Mouse (Mus musculus): ENCODE data around the gene 9530077C05Rik. TPM values are rescaled to one million over a fixed set of nuclear protein-coding genes. Genes with fewer than 3 reads are reported as not detected.

The 9530077C05Rik gene
- polyA plus RNA-seq, 1 experiment from 2014 or later, result 3.1 TPM

GRCm38 (mm10) chr9:22466212-22466611 lies 54.9 kb downstream of the 9530077C05Rik start:
- ATAC-seq (ENCODE audit: insufficient number of reproducible peaks, insufficient read depth, low FRiP score, low TSS enrichment, low read depth), result no peak

GRCm38 (mm10) chr9:22467371-22468169 lies 56.3 kb downstream of the 9530077C05Rik start:
- Histone ChIP-seq H3K36me3 (peaks cover 15% of the 10 kb centered on the region), H3K4me2 (peak overlapping the region; percentile 74), H3K9ac (peak overlapping the region; percentile 93), H3K9me3 (no peaks in the 10 kb centered on the region), H3K27me3 (no peaks in the 10 kb centered on the region), H3K4me1 (peaks cover 3% of the 10 kb centered on the region; the same call in 1 of the 2 replicates), H3K4me3 (peak overlapping the region; percentile 73), H3K27ac (peak overlapping the region; percentile 87)
- peak; percentile 35; the same call in 1 of the 2 replicates for ATAC-seq (ENCODE audit: insufficient number of reproducible peaks, insufficient read depth, low FRiP score, low TSS enrichment, low read depth)
- under 1% methylated on average over 73 of the region's 73 CpGs for WGBS

More at GRCm38 (mm10) chr9:22466212-22466611, 54.9 kb downstream of the 9530077C05Rik start:
- H3K27me3 ChIP-seq, result no peaks in the 10 kb centered on the region
- H3K4me1 ChIP-seq, result peaks cover 3% of the 10 kb centered on the region; the same call in 1 of the 2 replicates
- no peak overlapping the region for H3K9ac ChIP-seq
- no peak overlapping the region for H3K27ac ChIP-seq
- H3K36me3 ChIP-seq, result peaks cover 19% of the 10 kb centered on the region
- 94% methylated on average over 5 of the region's 5 CpGs for WGBS
- no peak overlapping the region for H3K4me2 ChIP-seq
- no peak overlapping the region for H3K4me3 ChIP-seq
- H3K9me3 ChIP-seq, result no peaks in the 10 kb centered on the region

DNA sequence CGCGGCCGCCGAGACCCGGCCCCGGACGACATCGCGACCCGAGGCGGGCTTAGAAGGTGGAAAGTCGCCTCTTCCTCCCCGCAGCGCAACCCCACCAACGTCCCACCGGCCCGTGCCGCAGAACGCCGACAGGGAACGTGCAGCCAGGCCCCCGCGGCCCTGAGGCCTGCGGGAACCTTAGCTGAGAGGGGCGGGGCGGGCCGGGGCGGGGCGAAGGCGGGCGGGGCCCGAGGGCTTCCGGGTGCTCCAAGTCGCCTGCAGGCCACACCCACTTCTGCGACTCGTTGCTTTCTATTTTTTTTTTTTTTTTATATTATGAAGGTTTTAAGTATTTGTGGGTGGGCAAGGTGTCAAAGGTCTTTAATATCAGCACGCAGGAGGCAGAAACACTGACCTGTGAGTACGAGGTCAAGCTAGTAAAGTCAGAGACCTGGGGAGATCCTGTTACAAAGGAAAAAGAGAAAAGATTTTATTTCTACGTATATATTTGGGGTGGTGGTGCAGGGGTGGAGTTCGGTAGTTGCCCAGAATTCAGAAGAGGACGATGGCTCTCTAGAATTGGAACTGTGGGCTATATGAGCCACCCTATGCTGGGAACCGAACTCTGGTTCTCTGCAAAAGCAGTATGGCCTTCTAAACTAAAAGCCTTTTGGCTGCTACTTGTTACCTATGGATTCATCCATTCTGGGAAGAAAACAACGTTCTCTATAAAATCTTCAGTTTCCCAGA lies 57.0 kb downstream of the 9530077C05Rik start:
- 4% methylated on average over 37 of the region's 43 CpGs for WGBS
- Histone ChIP-seq H3K27me3 (no peaks in the 10 kb centered on the region), H3K36me3 (peaks cover 9% of the 10 kb centered on the region), H3K4me3 (peak overlapping the region; percentile 73), H3K27ac (peak overlapping the region; percentile 87), H3K9ac (peak overlapping the region; percentile 93), H3K4me2 (peak overlapping the region; percentile 74), H3K4me1 (peaks cover 3% of the 10 kb centered on the region; the same call in 1 of the 2 replicates), H3K9me3 (no peaks in the 10 kb centered on the region)
- peak; percentile 85 for ATAC-seq (ENCODE audit: insufficient number of reproducible peaks, insufficient read depth, low FRiP score, low TSS enrichment, low read depth)

- no peaks in the 10 kb centered on the region for H3K9me3 ChIP-seq
- 77% methylated on average over 8 of the region's 8 CpGs for WGBS
- H3K27ac ChIP-seq, result no peak overlapping the region
- peak overlapping the region; percentile 74; the same call in 1 of the 2 replicates for H3K4me2 ChIP-seq
- H3K4me3 ChIP-seq, result no peak overlapping the region; the same call in 1 of the 2 replicates
- ATAC-seq (ENCODE audit: insufficient number of reproducible peaks, insufficient read depth, low FRiP score, low TSS enrichment, low read depth), result no peak
- no peaks in the 10 kb centered on the region for H3K27me3 ChIP-seq
- no peak overlapping the region for H3K9ac ChIP-seq
- peaks cover 6% of the 10 kb centered on the region for H3K36me3 ChIP-seq
- H3K4me1 ChIP-seq, result peaks cover 3% of the 10 kb centered on the region; the same call in 1 of the 2 replicates
These were observed 57.6 kb downstream of the 9530077C05Rik start for GRCm38 (mm10) chr9:22468899-22469259.

GRCm38 (mm10) chr9:22469643-22470042 lies 58.3 kb downstream of the 9530077C05Rik start, which contains the start of gene Rp9:
TSS of gene Rp9 (minus strand) at chr9:22469743.
- H3K4me1 ChIP-seq, result peaks cover 3% of the 10 kb centered on the region; the same call in 1 of the 2 replicates
- H3K9me3 ChIP-seq, result no peaks in the 10 kb centered on the region
- peak within 1 kb of the TSS; percentile 74 for H3K4me2 ChIP-seq
- 0 out of 2 replicates have a peak within 1 kb of the TSS, but pooled peaks have one; percentile 93 for H3K9ac ChIP-seq
- H3K36me3 ChIP-seq, result peaks cover 6% of the 10 kb centered on the region
- ATAC-seq (ENCODE audit: insufficient number of reproducible peaks, insufficient read depth, low FRiP score, low TSS enrichment, low read depth), result no peak
- 88% methylated on average over 3 of the region's 3 CpGs for WGBS
- peak within 1 kb of the TSS; percentile 73 for H3K4me3 ChIP-seq
- H3K27me3 ChIP-seq, result no peaks in the 10 kb centered on the region
- H3K27ac ChIP-seq, result peak within 1 kb of the TSS; percentile 51; the same call in 1 of the 2 replicates

- Histone ChIP-seq H3K9ac (peak within 1 kb of the TSS; percentile 75), H3K4me1 (peaks cover 3% of the 10 kb centered on the region; the same call in 1 of the 2 replicates), H3K4me3 (peak within 1 kb of the TSS; percentile 64), H3K36me3 (no peaks in the 10 kb centered on the region), H3K27ac (peak within 1 kb of the TSS; percentile 72), H3K4me2 (peak within 1 kb of the TSS; percentile 73), H3K9me3 (no peaks in the 10 kb centered on the region), H3K27me3 (no peaks in the 10 kb centered on the region)
- ATAC-seq (ENCODE audit: insufficient number of reproducible peaks, insufficient read depth, low FRiP score, low TSS enrichment, low read depth), result peak; percentile 99
- under 1% methylated on average over 25 of the region's 25 CpGs for WGBS
These were observed 64.1 kb downstream of the 9530077C05Rik start, which contains the start of gene Bbs9 for GRCm38 (mm10) chr9:22475424-22475868. TSS of gene Bbs9 (plus strand) at chr9:22475715.

GRCm38 (mm10) chr9:22476265-22476664 lies 65.0 kb downstream of the 9530077C05Rik start:
- Histone ChIP-seq H3K27ac (no peak overlapping the region; the same call in 1 of the 2 replicates), H3K4me3 (peak overlapping the region; percentile 64), H3K9me3 (no peaks in the 10 kb centered on the region), H3K9ac (peak overlapping the region; percentile 75), H3K36me3 (no peaks in the 10 kb centered on the region), H3K4me1 (peaks cover 3% of the 10 kb centered on the region; the same call in 1 of the 2 replicates), H3K27me3 (no peaks in the 10 kb centered on the region), H3K4me2 (peak overlapping the region; percentile 73)
- ATAC-seq (ENCODE audit: insufficient number of reproducible peaks, insufficient read depth, low FRiP score, low TSS enrichment, low read depth), result no peak
- 4% methylated on average over 10 of the region's 10 CpGs for WGBS

DNA sequence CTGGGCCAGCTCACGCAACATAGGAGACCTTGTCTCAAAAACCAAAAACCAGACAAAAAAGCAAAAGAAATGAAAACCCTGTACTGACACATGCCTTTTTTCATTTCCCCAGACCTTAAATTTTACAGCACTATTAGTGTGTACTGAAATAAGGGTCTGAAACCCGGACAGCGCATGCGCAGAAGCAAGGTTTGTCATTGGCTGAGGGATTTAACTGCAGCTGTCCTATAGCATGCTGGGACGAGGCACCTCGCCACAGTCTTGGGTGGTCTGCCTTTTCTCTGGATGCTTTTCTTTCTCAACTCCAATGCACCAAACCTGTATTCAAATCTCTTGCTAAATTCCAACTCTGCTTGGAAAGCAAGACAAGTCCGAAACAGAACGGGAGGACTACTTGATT lies 67.6 kb downstream of the 9530077C05Rik start:
- no peak for ATAC-seq (ENCODE audit: insufficient number of reproducible peaks, insufficient read depth, low FRiP score, low TSS enrichment, low read depth)
- H3K36me3 ChIP-seq, result no peaks in the 10 kb centered on the region
- peaks cover 3% of the 10 kb centered on the region; the same call in 1 of the 2 replicates for H3K4me1 ChIP-seq
- no peak overlapping the region for H3K27ac ChIP-seq
- 91% methylated on average over 8 of the region's 8 CpGs for WGBS
- no peak overlapping the region for H3K4me3 ChIP-seq
- no peak overlapping the region for H3K9ac ChIP-seq
- H3K9me3 ChIP-seq, result no peaks in the 10 kb centered on the region
- H3K27me3 ChIP-seq, result no peaks in the 10 kb centered on the region
- H3K4me2 ChIP-seq, result no peak overlapping the region

DNA sequence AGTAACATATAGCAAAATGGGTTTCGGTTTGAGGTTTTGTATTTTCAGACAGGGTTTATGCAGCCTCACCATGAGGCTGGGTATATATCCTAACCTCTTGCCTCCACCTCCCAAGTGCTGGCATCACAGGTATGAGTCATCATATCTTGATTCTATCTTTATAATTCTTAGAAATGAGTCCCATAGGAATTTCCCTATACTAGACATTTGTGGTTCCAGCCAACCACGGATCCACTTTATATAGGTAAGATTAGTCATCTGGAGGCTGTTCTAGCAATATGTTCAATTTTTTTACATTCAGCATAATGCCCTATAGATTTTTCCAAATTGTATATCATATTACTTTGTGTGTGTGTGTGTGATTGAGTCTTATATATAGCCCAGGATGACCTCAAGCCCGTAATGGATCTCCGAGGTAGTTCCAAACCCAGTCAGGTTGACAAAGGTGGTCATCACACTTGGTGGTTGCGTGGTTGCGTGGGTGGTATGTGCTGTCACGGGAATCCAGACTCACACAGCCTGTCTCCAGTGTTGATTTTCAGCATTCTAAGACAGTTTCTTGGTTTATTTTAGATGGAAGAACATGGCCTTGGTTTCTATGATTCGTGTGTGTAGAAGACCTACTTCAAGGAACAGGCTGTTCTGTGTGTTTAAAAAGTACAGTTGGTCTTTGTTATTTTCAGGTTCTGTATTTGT lies 72.7 kb downstream of the 9530077C05Rik start:
- ATAC-seq (ENCODE audit: insufficient number of reproducible peaks, insufficient read depth, low FRiP score, low TSS enrichment, low read depth), result no peak
- 90% methylated on average over 8 of the region's 8 CpGs for WGBS

GRCm38 (mm10) chr9:22484562-22485308 lies 73.4 kb downstream of the 9530077C05Rik start:
- H3K36me3 ChIP-seq, result no peaks in the 10 kb centered on the region
- no peaks in the 10 kb centered on the region for H3K9me3 ChIP-seq
- no peak for ATAC-seq (ENCODE audit: insufficient number of reproducible peaks, insufficient read depth, low FRiP score, low TSS enrichment, low read depth)
- no peaks in the 10 kb centered on the region for H3K27me3 ChIP-seq
- 80% methylated on average over 12 of the region's 12 CpGs for WGBS
- H3K4me3 ChIP-seq, result no peak overlapping the region
- no peak overlapping the region for H3K27ac ChIP-seq
- no peaks in the 10 kb centered on the region for H3K4me1 ChIP-seq
- no peak overlapping the region for H3K4me2 ChIP-seq
- no peak overlapping the region for H3K9ac ChIP-seq

More for the DNA sequence above, 72.7 kb downstream of the 9530077C05Rik start:
- Histone ChIP-seq H3K36me3 (no peaks in the 10 kb centered on the region), H3K9me3 (no peaks in the 10 kb centered on the region), H3K4me2 (no peak overlapping the region), H3K4me1 (no peaks in the 10 kb centered on the region), H3K9ac (no peak overlapping the region), H3K27me3 (no peaks in the 10 kb centered on the region), H3K4me3 (no peak overlapping the region), H3K27ac (no peak overlapping the region)

Data from embryonic facial prominence, embryonic 13.5 days (tissue).